Mouse (Mus musculus) 3T3-L1 (cell line): ENCODE data around the gene Fam71e2.

Experiments used
- DNase-seq: peaks from one replicate; pipeline ENCODE4 v3.0.0-alpha.2; 2015; ENCODE audit warnings: low read depth, low spot score

Gene Fam71e2

GRCm38 (mm10) chr7:4739544-4740275 lies 31.4 kb downstream of the Fam71e2 start, which contains the start of gene Kmt5c:
Kmt5c (plus strand) TSS chr7:4740115.
- peak; percentile 100 for DNase-seq

DNA sequence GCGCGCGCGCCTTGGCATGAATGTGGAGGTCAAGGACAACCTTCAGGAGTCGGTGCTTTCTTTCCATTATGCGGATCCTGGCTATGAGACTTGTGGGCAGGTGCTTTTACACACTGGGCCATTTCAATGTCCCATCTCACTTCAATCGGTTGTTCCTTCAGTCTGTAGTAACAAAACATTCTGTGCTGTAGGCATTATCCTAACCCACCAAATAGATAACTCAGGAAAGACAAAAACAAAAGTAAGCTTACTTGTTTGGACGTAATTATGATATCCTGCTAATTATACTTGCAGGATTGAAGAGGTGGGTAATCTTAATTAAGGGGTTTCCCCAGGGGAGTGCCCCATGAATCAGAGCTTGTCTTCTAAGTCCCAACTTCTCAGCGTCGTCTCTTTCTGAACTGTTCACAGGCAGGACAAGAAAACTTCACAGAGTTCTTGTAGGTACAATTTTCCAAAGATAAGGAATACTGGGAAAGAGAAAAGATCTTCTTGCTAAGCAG lies 32.0 kb downstream of the Fam71e2 start:
- DNase-seq: no peak

GRCm38 (mm10) chr7:4732968-4733392 lies 38.1 kb downstream of the Fam71e2 start:
- DNase-seq: peak; percentile 63

GRCm38 (mm10) chr7:4731090-4731489 lies 40.0 kb downstream of the Fam71e2 start:
- DNase-seq: no peak

GRCm38 (mm10) chr7:4725169-4725568 lies 45.9 kb downstream of the Fam71e2 start, which contains the start of gene Tmem150b:
Tmem150b (minus strand) TSS chr7:4725249.
- DNase-seq: no peak

GRCm38 (mm10) chr7:4724359-4724758 lies 46.7 kb downstream of the Fam71e2 start:
- no peak for DNase-seq

DNA sequence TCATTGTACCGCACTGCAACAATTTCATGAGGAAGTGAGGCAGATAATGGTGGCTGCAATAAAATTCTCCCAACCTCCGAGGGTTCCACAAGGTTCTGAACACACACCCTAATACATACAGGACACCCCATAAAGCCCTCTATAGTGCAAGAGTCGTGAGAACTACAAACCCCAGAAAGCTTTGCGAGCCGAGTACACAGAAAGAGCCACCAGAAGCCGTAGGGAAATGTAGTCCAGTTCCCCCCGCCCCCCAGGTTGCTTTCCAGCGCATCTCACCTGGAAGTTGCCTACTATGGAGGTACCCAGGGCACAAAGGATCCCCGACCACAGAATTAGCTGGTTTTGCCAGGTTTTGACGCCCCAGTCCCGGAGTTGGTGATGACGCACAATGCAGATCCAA lies 47.6 kb downstream of the Fam71e2 start:
- no peak for DNase-seq

- DNase-seq: no peak
Measured at GRCm38 (mm10) chr7:4719276-4719675, 51.8 kb downstream of the Fam71e2 start.

GRCm38 (mm10) chr7:4716955-4717354 lies 54.1 kb downstream of the Fam71e2 start:
- DNase-seq: no peak

DNA sequence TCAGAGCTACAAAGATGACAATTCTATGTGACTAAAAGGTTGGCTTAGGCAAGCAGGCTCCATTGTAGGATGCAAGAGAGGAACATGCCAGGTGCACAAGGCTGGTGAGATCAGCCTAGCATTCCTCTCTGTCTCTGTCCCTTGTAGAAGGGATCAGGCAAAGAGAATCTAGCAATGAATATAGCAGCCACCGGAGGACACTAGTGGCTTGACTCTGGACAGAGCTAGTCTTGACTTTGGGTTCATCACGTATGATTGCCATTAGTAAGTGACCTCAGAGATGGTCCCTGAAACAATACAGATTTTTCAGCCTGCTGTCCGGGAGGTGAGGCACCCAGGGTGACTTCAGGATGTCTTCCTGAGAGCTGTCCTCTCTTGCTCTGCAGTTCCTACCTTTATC lies 58.5 kb downstream of the Fam71e2 start:
- DNase-seq: no peak

- DNase-seq: no peak
Measured at GRCm38 (mm10) chr7:4705098-4705497, 66.0 kb downstream of the Fam71e2 start.
